Mouse (Mus musculus): ENCODE measurements at regions not wholly inside any gene's neighbourhood (a gene's known extent, or its start where the extent isn't known, plus 50 kb on each side); places are given as distances from the start of the nearest gene placed in this dataset.

DNA sequence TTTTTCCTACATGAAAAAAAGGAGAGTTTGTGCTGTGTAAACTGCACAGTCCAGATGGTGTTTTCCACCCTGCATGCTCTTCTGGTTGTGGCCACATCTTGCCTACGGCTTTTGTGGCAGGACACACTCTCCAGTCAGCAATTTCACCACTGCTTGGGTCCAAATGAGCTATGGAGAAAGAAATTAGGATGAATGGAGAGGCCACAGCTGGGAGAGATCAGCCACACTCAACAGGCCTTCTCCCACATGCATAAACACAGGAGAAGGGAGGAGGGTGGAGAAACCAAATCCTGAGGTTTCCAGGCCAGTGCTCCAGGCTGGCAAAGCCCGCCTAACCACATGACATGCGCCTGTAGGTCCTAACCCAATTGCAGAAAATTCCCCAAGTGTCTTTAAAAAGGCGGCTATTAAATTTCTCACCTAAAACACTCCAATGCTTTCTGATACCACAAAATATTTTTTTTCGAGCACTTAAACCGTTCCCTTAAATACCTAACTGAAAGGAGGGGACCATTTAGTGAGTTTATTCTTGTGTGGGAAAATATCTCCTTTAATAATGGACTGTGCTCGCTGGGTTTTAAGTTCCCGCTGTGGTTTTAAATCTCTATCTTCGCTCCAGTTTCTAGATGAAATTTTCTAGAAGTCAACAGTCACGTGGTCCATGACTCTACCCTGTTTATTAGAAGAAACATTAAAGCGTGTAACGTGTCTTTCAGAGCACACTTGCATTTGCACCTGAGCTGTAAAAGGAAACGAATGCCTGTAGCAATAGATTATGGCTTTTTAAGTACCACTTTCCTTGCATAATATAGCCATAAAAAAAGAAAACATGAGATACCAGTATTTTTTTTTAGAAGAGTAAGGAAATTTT, 97.9 kb upstream of the BC052040 start:
- TF ChIP-seq POLR2A (IDR thresholded peaks at IDR 0.05; ENCODE audit: borderline replicate concordance, low read depth, low read length), result no peak
- no peaks in the 10 kb centered on the region for H3K4me1 ChIP-seq (ENCODE audit: control insufficient read depth, insufficient read depth, low read length)
- no peak overlapping the region for H3K27ac ChIP-seq (ENCODE audit: insufficient read depth, low read depth, low read length)
- H3K4me3 ChIP-seq (ENCODE audit: insufficient read depth, low read length), result no peak overlapping the region

DNA sequence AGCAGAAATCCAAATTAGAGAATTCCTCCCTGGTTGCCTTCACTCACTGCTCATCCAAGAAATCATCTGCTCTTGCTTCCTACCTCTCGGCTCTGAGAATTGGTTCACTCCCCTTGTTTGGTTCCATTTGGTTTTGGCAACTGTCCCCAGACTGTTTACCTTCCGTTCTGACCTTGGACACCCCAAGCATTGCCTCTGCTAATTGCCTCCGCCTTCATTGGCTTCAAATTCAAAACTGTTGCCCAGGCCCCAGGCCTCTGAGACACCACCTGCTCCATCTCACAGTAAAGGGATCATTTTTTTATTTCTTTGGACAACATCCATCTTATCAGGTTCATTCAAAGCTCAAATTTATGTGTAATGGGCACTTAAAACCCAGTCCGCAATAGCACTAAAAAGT, 93.1 kb upstream of the BC052040 start:
- Histone ChIP-seq H3K4me3 (ENCODE audit: insufficient read depth, low read length) (no peak overlapping the region), H3K4me1 (ENCODE audit: control insufficient read depth, insufficient read depth, low read length) (no peaks in the 10 kb centered on the region), H3K27ac (ENCODE audit: insufficient read depth, low read depth, low read length) (no peak overlapping the region)
- no peak for TF ChIP-seq CTCF (IDR thresholded peaks at IDR 0.05; ENCODE audit: low read depth, low read length)
- TF ChIP-seq POLR2A (IDR thresholded peaks at IDR 0.05; ENCODE audit: borderline replicate concordance, low read depth, low read length), result no peak

DNA sequence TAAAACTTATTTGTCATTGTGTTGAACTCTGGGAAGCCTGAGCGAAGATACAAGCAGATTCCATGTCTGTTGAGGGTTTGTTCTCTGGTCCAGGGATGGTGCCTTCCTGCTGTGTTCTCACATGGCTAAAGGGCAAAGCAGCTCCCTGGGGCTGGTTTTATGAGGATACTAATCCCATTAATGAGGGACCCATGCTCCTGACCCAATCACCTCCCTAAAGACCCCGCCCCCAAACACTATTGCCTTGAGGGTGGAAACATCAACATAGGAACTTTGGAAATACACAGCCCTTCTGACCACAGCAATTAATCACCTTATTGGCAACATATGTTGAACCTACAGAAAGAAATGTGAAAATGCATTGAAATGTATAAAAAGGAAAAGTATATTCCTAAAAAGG, 88.5 kb upstream of the BC052040 start:
- TF ChIP-seq CTCF (IDR thresholded peaks at IDR 0.05; ENCODE audit: low read depth, low read length), result no peak
- no peak for TF ChIP-seq POLR2A (IDR thresholded peaks at IDR 0.05; ENCODE audit: borderline replicate concordance, low read depth, low read length)
- no peak overlapping the region for H3K27ac ChIP-seq (ENCODE audit: insufficient read depth, low read depth, low read length)
- no peak overlapping the region for H3K4me3 ChIP-seq (ENCODE audit: insufficient read depth, low read length)
- no peaks in the 10 kb centered on the region for H3K4me1 ChIP-seq (ENCODE audit: control insufficient read depth, insufficient read depth, low read length)

DNA sequence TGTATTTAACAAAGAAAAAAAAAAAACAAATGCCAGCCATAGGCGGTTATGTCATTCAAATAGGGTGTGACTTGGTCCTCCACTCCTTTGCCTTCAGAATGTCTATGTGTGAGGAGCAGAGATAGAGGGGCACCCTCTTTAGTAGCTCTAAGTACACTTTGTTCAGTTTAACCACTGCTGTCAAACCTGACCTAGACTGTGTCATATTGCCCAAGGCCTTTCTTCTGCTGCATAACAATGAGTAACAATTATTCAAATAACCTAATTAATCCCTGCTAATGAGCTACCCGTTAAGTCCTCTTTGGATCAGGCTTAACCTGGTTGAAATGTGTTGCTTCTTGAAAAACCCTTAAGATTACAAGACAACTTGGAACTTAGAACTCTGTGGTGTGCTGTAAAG, 81.6 kb upstream of the BC052040 start:
- Histone ChIP-seq H3K4me3 (ENCODE audit: insufficient read depth, low read length) (no peak overlapping the region), H3K27ac (ENCODE audit: insufficient read depth, low read depth, low read length) (no peak overlapping the region), H3K4me1 (ENCODE audit: control insufficient read depth, insufficient read depth, low read length) (no peaks in the 10 kb centered on the region)
- TF ChIP-seq CTCF (IDR thresholded peaks at IDR 0.05; ENCODE audit: low read depth, low read length) (no peak), POLR2A (IDR thresholded peaks at IDR 0.05; ENCODE audit: borderline replicate concordance, low read depth, low read length) (no peak)

DNA sequence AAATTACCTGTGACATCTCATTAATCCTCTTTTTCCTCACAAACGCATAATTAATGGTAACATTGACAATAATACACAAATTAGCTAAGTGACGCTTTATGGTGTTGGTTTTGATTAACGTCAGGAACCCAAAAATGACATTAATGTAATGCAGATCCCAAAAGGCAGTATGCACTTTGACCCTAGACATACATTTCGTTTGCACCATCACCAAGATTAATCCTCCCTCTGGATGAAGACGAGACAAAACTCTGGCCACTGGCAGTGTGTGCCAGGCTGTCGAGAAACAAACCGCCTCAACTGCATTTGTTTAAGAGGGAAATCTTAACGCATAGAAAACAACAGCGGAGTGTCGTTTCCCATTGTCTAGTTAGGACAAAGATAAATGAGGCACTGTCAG, 72.0 kb upstream of the BC052040 start:
- no peaks in the 10 kb centered on the region for H3K4me1 ChIP-seq (ENCODE audit: control insufficient read depth, insufficient read depth, low read length)
- no peak for TF ChIP-seq POLR2A (IDR thresholded peaks at IDR 0.05; ENCODE audit: borderline replicate concordance, low read depth, low read length)
- TF ChIP-seq CTCF (IDR thresholded peaks at IDR 0.05; ENCODE audit: low read depth, low read length), result no peak

DNA sequence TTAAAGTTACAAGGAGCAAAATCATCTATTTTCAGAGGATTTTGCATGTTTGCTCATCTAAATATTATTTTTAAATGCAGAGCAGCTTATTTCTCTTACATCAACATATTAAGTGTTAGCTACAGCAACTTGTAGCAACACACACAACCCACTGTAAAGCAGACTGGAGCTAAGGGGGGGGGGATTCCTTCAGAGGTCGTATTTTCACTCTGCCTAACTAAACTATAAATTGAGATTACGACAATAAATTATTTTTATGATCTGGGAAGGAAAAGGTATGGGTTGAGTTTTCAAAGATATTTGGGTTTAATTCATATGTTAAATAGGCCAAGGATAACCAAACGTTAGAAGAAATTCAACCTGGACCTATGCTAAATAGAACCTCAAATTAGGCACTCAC, 70.4 kb upstream of the BC052040 start:
- H3K27ac ChIP-seq (ENCODE audit: insufficient read depth, low read depth, low read length), result no peak overlapping the region
- H3K4me1 ChIP-seq (ENCODE audit: control insufficient read depth, insufficient read depth, low read length), result no peaks in the 10 kb centered on the region
- TF ChIP-seq CTCF (IDR thresholded peaks at IDR 0.05; ENCODE audit: low read depth, low read length) (no peak), POLR2A (IDR thresholded peaks at IDR 0.05; ENCODE audit: borderline replicate concordance, low read depth, low read length) (no peak)
- no peak overlapping the region for H3K4me3 ChIP-seq (ENCODE audit: insufficient read depth, low read length)

More for the DNA sequence above, 72.0 kb upstream of the BC052040 start:
- no peak overlapping the region for H3K27ac ChIP-seq (ENCODE audit: insufficient read depth, low read depth, low read length)
- no peak overlapping the region for H3K4me3 ChIP-seq (ENCODE audit: insufficient read depth, low read length)

DNA sequence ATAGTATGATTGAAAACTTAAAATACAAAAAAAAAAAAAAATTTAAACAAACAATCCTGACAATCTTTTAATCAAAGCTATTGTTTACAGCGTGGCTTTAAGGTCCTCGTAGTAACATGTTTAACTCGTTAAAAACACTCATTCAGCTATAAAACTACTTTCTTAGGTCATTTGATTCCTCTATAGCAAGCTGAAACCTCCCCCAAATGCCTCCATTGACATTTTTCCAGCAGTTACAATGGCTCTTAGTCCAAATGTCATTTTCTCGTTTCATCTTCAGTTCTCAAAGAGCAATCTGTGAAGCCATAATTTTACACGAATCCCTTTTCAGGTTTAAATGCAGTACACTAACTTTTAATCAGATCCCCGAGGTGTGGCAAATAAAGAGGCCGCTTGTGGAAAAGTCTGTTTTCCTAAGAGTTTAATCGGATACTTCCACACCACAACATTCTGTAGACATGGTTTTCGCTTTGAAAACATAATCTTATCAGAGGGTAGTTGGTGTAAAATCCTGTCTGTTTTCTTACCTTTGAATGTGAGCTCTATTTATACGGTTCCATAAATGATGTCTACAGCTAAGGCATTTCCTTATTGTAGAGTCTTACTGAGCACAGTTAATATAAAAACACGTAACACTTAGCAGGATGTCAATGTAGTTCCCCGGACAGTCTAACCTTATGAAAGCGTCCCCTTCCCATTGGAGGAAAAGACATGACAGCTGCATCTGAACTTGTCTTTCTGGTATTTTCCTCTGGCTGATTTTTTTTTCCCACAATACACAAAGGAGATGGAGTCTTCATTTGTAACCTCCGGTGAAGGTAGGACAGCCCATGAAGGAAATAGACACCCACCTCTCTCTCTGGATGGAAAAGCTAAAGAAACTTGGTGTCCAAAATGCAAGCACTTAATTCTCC, 69.6 kb upstream of the BC052040 start:
- H3K27ac ChIP-seq (ENCODE audit: insufficient read depth, low read depth, low read length), result no peak overlapping the region
- H3K4me1 ChIP-seq (ENCODE audit: control insufficient read depth, insufficient read depth, low read length), result no peaks in the 10 kb centered on the region
- H3K4me3 ChIP-seq (ENCODE audit: insufficient read depth, low read length), result no peak overlapping the region
- TF ChIP-seq POLR2A (IDR thresholded peaks at IDR 0.05; ENCODE audit: borderline replicate concordance, low read depth, low read length) (no peak), CTCF (IDR thresholded peaks at IDR 0.05; ENCODE audit: low read depth, low read length) (no peak)

DNA sequence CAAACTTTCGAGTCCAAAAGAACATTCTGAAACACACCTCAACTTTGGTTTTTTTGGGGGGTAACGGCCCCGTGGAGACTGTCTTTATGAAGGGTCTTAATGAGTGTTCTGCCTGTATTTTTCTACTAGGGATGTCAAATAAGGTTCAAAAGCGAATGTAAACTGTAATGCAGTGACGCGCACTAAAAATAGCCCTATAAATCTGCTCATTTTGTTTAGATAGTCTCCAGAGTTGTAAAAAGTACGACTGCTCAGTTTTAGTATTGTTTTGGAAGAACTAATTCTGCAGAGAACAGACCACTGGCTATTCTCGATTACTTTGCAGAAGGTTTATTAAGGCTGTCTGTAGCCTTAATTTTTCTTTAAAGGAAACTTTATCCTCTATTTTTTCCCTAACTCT, 68.6 kb upstream of the BC052040 start:
- Histone ChIP-seq H3K4me1 (ENCODE audit: control insufficient read depth, insufficient read depth, low read length) (no peaks in the 10 kb centered on the region), H3K4me3 (ENCODE audit: insufficient read depth, low read length) (no peak overlapping the region), H3K27ac (ENCODE audit: insufficient read depth, low read depth, low read length) (no peak overlapping the region)
- no peak for TF ChIP-seq POLR2A (IDR thresholded peaks at IDR 0.05; ENCODE audit: borderline replicate concordance, low read depth, low read length)
- TF ChIP-seq CTCF (IDR thresholded peaks at IDR 0.05; ENCODE audit: low read depth, low read length), result no peak

DNA sequence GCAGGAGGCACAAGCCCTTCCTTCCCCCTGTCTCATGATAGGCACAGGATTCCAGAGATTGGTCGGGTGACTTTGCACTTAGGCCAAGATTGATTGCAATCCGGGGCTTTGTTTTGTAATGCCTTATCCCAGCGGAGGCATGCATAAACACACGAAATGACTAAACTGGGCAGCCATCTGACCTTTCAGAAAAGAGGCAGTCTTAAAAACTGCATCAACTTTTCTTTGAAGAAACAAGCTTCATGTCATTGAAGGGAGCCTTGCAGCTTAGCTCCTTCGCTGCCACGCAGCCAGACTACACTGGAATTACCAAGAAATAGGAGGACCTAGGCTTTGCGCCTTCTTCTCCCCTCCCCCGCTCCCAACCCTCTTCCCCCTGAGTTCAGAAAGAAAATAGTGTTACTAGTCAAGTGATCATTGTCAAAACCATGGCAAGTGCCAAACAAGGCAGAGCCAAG, 67.7 kb upstream of the BC052040 start:
- H3K27ac ChIP-seq (ENCODE audit: insufficient read depth, low read depth, low read length), result no peak overlapping the region
- no peak overlapping the region for H3K4me3 ChIP-seq (ENCODE audit: insufficient read depth, low read length)

More for the DNA sequence above, 67.7 kb upstream of the BC052040 start:
- TF ChIP-seq CTCF (IDR thresholded peaks at IDR 0.05; ENCODE audit: low read depth, low read length), result no peak
- TF ChIP-seq POLR2A (IDR thresholded peaks at IDR 0.05; ENCODE audit: borderline replicate concordance, low read depth, low read length), result no peak
- no peaks in the 10 kb centered on the region for H3K4me1 ChIP-seq (ENCODE audit: control insufficient read depth, insufficient read depth, low read length)
